Mouse (Mus musculus) left cerebral cortex, adult 18-20 months (tissue): ENCODE results near the gene Mgat5. TPM values are rescaled to one million over a fixed set of nuclear protein-coding genes. Genes with fewer than 3 reads are reported as not detected.

ENCODE experiments used
- DNase-seq, 2 experiments: peaks; one replicate each; pipeline ENCODE4 v3.0.0; 2021 to 2022; ENCODE audit warnings: low spot score in 2 of 2, mixed read lengths in 1 of 2
- total RNA-seq, 2 experiments: library from RNA; stranded (reverse); gene quantifications; 2 replicates each; pipeline ENCODE4 v1.2.3; 2021

Mgat5 gene
- total RNA-seq, 2 experiments from 2014 or later: 70.4 to 74.1 TPM

GRCm38 (mm10) chr1:127328354-127328875, 123.6 kb downstream of the Mgat5 start:
- no peak for DNase-seq

GRCm38 (mm10) chr1:127329810-127330209, 125.0 kb downstream of the Mgat5 start:
- peak in 1 of 2 experiments; percentile 47 for DNase-seq

GRCm38 (mm10) chr1:127337740-127338139, 132.9 kb downstream of the Mgat5 start:
- no peak for DNase-seq

GRCm38 (mm10) chr1:127338833-127339487, 134.1 kb downstream of the Mgat5 start:
- DNase-seq: no peak

- no peak for DNase-seq
These were observed 135.5 kb downstream of the Mgat5 start for GRCm38 (mm10) chr1:127340296-127340695.

GRCm38 (mm10) chr1:127344913-127345312, 140.1 kb downstream of the Mgat5 start:
- no peak for DNase-seq

- no peak for DNase-seq
These were observed 141.9 kb downstream of the Mgat5 start for GRCm38 (mm10) chr1:127346596-127347139.

- no peak for DNase-seq
These were observed 143.2 kb downstream of the Mgat5 start for GRCm38 (mm10) chr1:127347878-127348620.

GRCm38 (mm10) chr1:127348642-127349341, 144.0 kb downstream of the Mgat5 start:
- DNase-seq: no peak

GRCm38 (mm10) chr1:127351380-127352057, 146.7 kb downstream of the Mgat5 start:
- DNase-seq: peak in 1 of 2 experiments; percentile 9

- no peak for DNase-seq
These were observed 147.4 kb downstream of the Mgat5 start for GRCm38 (mm10) chr1:127352131-127352793.

GRCm38 (mm10) chr1:127353408-127353807, 148.6 kb downstream of the Mgat5 start:
- DNase-seq: no peak

- no peak for DNase-seq
These were observed 149.3 kb downstream of the Mgat5 start for GRCm38 (mm10) chr1:127354152-127354551.

GRCm38 (mm10) chr1:127355034-127355433, 150.2 kb downstream of the Mgat5 start:
- DNase-seq: no peak

- no peak for DNase-seq
These were observed 158.8 kb downstream of the Mgat5 start for GRCm38 (mm10) chr1:127363638-127364037.

- no peak for DNase-seq
These were observed 160.9 kb downstream of the Mgat5 start for GRCm38 (mm10) chr1:127365706-127366105.

GRCm38 (mm10) chr1:127366111-127366510, 161.3 kb downstream of the Mgat5 start:
- DNase-seq: no peak

GRCm38 (mm10) chr1:127368513-127368912, 163.7 kb downstream of the Mgat5 start:
- DNase-seq: no peak

GRCm38 (mm10) chr1:127369538-127369937, 164.7 kb downstream of the Mgat5 start:
- DNase-seq: no peak

- no peak for DNase-seq
These were observed 167.3 kb downstream of the Mgat5 start for GRCm38 (mm10) chr1:127372096-127372495.
